Mouse (Mus musculus) megakaryocyte, embryonic 14.5 days (primary cell): ENCODE data around the gene Akr1a1.

ENCODE experiments used
- FLI1 ChIP-seq: IDR thresholded peaks from 2 replicates; pipeline ENCODE4 v1.6.1; 2012; ENCODE audit warnings: low read length, inconsistent platforms, mixed read lengths
- GATA1 ChIP-seq: IDR thresholded peaks from 3 replicates; pipeline ENCODE4 v1.6.1; 2012; ENCODE audit warnings: mixed read lengths, low read length, inconsistent platforms, borderline replicate concordance

- TF ChIP-seq GATA1 = no peak
- TF ChIP-seq FLI1 = no peak
Observed at GRCm38 (mm10) chr4:116635197-116635596, 16.3 kb downstream of the Akr1a1 start.
